Mouse (Mus musculus) gastrocnemius, adult 8-10 months (tissue): ENCODE measurements around the gene Cpne4. TPM values are rescaled to one million over a fixed set of nuclear protein-coding genes. Genes with fewer than 3 reads are reported as not detected.

ENCODE experiments used
- DNase-seq, 2 experiments: peaks; one replicate each; pipeline ENCODE4 v3.0.0; 2022; ENCODE audit warnings: low spot score in 2 of 2
- total RNA-seq, 4 experiments: library from RNA; stranded (reverse); gene quantifications; 2 replicates each; pipeline ENCODE4 v1.2.4; 2022

Cpne4 gene
- total RNA-seq, 4 experiments from 2014 or later, result not detected

DNA sequence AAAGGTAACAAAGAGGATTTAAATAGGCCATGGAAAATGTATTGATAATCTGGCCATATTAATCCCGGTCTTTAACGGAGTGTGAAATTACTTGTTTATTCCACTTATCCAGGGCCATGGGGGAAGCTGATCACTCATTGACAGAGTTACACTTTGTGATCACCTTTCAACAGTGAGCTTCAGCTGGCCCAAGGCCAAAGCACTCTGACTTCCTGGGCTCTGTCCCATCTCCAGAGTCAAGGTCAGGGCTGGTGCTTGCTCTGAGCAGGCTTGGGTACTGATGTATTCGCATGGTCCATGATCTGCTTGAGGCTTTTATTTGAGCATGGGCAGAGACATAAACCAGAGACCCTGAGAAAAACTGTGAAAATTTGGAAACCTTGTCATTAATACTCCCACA, 131.5 kb downstream of the Cpne4 start:
- no peak for DNase-seq

DNA sequence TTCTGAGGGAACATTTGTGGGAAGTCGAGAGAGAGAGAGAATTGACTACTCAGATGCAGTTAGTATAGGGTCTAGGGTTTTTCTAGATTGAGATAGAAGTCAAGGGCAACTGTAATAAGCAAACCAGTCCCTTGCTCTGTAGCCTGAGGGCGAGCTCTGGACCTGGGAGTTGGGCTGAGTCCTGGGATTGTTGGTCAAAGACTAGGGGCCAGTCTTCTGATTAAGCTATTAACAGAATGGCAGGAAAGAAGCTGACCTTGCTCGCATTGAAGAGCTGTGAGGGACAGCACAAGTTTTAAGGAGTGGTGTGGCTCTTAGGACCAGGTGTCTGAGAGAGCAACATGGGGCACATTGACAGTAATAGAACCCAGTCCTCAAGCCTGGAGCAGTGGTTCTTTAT, 140.0 kb downstream of the Cpne4 start:
- DNase-seq, result no peak

DNA sequence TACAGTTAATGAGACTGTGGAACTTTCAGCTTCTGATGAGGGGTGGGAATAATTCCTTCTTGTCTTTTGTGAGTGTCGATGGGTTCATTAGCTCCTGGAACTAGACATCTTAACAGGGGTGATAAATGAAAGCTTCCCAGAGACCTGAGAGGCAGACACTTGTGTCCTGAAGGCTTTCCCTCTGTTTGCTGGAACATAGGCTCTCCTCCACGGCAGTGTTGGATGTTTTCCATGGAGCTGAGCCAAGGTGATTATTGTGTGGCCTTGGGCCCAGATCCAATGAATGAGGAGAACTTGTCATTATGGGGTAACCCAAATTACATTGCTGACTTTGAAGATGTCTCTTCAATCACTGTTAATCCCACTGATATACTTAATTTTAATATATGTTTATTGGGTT, 146.1 kb downstream of the Cpne4 start:
- no peak for DNase-seq

DNA sequence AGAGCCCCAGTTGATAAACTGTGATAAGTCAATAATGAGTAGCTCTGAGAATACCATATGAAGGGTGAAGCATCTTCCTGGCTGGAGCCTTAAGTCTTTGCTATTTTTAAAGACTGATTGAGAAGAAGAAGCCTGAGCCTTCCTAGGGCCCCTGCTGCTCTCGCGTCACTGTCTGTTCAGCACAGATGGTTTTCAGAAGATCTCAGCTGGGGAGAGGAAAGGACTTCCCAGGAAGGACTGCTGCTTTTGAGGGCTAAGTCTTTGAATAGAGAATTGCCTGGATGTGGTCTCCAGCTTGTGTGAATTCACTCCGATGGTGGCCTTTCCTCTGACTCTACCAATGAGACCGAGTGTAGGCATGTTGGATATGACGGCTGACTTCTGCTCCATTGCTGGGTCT, 163.7 kb downstream of the Cpne4 start:
- DNase-seq, result no peak

DNA sequence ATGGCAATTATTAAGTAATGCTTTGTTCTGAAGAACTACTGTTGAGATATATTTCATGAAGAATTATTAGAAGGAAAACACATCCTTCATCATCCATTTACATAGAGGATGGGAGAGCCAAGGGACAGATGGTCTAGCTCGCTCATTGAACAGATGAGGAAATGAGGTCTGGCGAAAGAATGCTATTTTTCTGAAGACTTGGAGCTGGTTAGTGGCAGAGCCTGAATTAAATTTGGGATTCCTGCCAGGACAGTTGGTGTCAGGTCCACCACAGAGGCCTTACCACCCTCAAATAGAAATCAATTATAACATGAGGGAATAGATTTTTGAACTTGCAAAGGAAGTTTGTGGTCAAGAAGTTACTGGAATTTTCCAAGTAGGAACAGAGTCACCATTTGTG, 178.2 kb downstream of the Cpne4 start:
- DNase-seq, result no peak

DNA sequence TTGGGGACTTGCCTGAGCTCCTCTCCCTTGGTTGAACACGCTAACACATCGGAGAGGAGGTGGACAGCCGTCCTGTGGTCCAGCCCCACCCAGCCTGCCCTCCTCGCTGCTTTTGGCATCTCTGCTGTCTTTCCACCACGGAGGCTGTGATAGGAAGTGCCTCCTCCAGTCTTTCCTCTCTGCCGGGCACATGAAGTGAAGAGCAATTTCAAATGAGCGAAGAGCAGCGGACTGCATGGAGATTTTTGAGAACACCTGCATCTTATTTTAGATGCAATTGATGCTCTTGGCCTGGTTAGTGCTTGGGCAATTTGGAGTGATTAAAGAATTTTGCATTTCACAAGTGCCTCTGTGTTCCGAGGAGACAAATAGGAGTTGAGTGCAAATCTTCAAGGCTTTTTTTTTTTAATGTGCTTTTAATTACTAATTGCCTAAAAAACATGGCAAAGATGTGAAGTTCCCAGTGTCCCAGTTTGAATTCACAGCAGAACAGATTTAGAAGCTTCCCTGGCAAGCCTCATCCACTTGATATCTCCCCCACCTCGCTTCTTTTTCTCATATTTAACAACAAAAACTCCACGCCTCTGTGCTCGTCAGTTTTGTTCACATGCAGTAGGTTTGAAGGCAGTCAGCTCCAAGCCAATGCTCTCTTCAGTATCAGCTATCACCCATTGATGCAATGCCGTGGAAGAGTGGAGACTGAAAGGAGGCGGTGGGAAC, 195.7 kb downstream of the Cpne4 start:
- DNase-seq, result no peak

DNA sequence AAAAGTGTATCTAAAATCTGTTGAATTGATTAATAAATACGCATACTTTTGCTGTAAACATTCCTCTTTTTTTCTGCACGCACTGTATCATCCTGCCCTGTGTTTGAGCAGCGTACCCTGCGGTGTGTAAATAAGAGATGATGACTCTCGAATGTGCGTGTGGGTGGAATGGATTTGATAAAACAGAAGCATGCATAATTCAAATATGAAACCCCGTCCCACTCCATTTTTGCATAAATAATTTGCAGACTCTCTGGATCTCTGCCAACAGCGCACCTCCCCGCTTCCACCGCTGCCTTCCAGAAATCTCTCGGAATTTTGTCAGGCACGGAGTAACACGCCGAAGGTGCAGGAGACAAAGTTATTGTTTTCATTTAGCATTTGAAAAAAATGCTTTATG, 208.4 kb downstream of the Cpne4 start:
- no peak for DNase-seq

DNA sequence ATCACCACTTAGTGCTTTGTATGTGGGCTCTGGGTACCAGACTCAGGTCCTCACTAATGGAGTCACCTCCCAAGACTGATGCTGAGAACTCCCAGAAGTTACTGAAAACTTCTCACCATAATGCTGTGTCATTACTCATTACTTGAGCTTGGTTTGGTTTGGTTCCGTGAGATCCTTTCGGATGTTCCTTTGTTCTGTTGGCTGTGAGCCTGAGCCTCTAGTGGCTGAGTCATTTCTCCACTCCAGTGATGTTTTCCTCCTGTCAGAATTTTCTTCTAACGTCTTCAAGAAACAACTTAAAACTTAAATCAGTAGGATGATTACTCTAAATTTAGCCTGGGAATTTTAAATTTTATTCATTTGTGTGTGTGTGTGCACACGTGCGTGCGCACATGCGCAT, 212.9 kb downstream of the Cpne4 start:
- no peak for DNase-seq

DNA sequence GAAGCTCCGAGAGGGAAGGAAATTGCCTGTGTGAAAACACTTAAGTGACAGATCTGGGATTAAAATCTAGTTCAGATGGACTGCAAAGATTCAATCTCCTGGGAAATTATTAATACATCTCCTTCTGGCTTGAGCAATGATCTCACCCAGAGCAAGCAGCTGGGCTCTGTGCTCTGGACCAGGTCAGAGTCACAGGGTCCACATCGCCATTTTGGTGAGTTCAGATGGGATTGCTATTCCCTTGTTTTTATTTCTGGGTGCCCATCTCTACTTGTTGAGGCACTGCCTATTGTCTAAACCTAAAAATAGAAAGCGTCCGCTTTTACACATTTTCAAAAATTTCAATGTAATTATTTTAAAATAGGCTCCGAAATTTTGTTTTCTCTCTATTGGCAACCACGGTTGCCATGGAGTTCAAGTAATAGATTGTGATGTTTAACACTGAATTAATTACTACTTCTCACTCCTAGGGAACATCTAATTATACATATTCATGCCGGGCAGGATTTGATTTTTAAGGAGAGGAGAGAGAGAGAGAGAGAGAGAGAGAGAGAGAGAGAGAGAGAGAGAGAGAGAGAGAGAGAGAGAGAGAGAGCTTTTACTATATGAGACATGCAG, 229.2 kb downstream of the Cpne4 start:
- no peak for DNase-seq

DNA sequence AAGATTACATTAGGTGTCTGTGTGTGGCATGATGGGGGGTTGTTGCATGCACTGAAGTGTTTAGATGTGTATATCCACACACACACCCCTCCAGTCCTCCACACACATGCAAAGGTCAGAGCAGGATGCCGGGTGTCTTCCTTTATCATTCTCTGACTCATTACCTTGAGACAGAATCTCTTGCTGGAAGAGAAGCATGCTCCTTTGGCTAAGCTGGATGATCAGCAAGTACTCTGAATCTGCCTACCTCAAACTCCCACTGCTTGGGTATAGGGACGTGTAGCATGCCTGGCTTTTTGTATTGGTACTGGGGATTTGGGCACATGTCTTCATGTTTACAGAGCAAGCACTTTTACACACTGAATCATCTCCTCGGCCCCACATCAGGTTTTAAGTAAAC, 230.0 kb downstream of the Cpne4 start:
- DNase-seq, result no peak

DNA sequence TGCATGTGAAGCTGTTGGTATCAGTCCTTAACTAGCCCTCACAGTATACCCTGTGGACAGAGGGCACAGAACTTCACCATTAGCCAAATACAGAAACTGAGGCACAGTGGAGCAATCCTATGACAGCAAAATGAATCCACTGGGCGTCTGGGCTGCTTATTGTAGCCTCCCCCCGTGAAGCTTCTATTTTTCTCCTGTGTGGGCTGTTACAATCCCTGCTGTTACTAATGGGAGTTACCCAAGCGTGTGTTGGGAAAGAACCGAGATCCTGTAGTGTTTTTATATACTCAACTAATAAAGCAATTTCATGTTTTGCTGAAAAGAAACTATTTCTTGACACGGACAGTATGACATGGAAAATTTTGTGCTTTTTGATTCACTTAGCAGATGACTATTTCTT, 230.7 kb downstream of the Cpne4 start:
- no peak for DNase-seq

DNA sequence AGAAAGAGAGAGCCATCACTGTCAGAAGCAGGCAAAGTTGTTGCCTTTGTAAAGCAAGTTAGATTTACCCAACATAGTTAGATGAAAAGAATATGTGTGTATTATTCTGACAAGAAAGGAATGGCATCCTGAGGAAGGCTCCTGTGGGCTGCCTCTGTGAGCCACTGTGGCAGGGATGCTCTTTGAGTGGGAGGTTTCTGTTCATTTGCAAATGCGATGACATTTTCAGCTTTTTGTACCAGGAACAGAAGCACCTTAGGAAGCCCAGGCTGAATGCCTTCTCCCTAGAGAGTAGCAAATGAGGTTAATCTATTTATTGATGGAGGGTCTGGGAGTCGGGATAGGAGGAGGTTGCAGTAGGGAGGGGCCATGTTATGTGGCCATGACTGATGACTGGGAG, 249.5 kb downstream of the Cpne4 start:
- no peak for DNase-seq

DNA sequence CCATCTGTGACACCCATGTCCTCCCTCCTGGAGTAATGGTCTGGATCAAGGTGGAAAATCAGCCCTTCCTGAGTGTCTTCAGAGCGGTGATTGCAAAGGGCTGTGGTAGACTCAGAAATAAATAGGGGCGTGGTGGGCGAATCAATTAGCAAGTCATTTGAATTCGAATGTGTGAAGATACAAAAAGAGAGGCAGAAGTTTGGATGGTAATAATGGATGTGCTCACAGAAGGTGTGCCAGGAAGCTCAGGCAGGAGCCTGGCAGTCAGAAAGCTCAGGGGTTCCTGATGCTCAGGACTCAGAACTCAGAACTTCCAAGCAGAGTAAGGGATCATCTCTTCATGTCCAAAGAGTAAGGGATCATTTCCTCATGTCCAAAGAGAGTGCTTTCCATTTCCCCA, 257.7 kb downstream of the Cpne4 start:
- DNase-seq, result no peak

DNA sequence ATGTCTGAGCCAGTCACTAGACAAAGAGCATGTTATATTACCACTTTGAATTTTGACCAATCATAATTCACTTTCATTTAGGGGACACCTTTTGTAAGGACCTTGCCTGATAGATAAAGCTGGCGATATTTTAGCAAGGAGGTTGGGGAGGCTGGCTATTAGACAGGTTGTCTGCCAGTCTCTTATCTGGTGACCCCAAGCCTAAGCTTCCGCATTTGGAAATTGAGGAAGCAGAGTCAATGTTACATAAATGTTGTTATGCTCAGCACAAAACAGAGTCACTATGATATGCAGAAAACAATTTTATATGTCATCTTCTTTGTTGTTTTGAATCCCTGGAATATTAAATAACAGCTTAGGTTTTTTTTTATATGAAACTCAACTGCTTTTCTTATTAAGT, 267.6 kb downstream of the Cpne4 start:
- no peak for DNase-seq

DNA sequence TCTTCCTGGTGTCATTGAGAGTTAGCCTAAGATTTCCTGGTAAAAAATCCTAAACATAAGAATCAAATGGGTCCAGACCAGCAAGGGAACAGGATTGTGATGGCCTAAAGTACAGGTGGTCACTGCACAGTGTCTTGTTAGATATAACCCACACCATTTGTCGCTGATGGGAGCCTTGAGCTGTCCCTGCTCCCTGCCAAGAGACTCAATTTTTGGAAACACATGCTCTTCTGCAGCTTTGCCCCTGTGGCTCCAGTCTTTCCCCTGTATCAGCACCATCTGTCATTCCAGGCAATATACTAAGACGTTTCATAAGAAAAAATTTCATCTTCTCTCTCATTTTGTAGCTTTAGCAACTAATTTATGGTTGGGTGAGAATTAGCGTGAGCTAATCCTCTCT, 281.6 kb downstream of the Cpne4 start:
- no peak for DNase-seq

DNA sequence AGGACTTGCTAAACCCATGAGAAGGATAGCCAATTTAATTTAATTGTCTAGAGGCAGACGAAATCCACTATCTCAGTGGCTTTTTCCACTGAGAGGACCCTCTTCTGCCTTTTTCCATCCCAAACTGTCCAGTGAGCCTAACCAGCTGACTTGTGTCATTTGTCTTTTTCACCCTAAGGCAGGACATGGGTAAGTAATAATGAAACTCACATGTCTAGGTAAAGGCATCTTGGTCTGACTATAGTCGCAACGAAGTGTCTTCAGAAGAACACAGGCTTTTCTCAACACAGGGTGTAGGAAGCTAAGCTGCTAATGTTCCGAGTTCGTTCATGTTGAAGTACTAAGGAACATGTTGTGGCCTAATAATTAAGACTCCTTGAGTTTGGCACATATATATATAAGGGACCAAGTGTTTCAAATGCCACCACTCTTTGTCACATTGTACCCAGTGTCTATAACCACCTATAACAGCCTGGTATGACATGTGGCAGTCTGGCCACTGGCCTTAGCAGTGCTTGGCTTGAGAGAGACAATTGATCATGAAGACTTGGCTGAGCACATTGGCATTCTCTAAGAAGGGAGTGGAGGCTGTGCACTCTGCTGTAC, 286.0 kb downstream of the Cpne4 start:
- DNase-seq, result no peak

DNA sequence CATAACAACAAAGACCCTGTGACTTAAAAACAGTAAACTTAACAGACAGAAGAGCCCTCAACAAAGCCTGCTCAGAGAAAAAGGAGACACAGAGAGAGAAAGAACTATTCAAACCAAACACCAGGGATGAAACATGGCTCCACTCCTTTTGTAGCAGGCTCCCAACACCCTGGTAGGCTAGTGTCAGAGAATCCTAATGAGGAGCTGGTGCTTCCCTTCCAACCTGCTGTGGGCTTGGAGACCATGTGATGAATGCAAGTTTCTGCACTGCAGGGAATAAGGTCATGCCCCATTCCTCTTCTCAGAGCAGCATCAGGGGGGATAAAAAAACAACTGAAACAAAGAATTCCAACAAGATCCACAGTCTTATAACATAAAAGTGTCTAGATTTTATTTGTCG, 290.8 kb downstream of the Cpne4 start:
- no peak for DNase-seq

DNA sequence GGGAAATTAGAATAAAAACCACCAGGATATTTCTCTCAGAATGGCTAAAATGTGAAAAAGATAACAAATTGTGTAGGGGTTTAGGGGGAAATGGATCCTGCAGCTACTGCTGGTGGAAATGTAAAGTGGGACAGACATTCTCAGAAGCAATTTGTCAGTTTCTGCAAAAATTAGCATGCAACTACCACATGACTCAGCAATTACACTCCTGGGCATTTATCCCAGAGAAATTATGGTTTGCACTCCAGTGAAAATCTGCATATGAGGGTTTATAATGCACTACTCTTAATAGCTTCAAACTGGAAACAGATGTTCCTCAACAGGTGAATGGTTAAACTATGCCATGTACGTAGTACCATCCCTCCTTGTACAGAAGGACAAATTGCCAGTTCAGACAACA, 294.2 kb downstream of the Cpne4 start:
- DNase-seq, result no peak

DNA sequence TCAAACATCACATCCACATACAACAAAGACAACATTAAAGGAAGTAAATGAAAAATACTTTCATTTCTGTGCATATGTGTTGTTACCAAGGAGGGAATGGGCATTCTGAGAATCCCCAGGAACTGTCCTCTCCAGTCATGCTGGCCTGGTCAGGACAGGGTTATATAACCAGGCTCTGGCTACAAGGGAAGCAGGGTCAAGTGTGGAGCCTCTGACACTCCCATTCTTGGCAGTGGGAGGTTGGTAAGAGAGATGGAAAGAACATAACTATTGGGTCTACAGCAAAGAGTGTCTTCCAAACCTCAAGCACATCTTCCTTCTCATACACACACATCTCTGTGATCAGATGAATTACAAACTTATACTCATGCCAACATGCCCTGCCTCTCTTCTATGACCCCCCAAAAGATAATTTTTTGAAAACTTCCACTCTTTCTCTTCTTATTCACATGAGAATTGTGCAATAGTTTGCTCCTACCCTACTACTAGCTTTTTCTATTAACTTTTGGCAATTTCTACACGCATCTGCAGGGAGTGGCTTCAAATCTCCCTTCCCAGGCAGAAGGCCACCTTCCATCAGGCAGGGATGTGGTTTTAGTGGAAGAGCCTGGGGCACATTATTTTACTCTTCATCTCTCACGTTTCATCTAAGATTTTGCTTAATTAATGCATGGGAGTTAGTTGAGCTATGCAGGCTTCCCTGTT, 298.3 kb downstream of the Cpne4 start:
- peak; percentile 5 to 22 for DNase-seq

DNA sequence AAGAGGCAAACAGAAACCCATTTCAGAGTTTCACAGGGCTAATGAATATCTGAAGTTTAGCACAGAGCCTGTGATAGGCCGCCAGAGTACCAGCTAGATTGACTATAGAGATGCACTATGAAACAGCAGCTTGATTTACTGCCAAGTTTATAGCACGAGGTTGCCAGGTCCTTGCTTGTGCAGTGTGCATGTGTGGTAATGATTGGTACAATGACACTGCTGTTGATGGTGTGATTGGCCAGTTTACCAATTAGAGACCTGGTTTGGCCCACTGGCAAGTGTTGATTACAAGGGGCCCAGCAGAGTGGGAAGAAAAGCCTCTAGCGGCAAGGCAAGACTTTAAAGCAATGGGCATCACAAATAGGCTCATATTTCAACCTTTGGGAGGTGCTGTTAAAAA, 306.6 kb downstream of the Cpne4 start:
- DNase-seq, result no peak

DNA sequence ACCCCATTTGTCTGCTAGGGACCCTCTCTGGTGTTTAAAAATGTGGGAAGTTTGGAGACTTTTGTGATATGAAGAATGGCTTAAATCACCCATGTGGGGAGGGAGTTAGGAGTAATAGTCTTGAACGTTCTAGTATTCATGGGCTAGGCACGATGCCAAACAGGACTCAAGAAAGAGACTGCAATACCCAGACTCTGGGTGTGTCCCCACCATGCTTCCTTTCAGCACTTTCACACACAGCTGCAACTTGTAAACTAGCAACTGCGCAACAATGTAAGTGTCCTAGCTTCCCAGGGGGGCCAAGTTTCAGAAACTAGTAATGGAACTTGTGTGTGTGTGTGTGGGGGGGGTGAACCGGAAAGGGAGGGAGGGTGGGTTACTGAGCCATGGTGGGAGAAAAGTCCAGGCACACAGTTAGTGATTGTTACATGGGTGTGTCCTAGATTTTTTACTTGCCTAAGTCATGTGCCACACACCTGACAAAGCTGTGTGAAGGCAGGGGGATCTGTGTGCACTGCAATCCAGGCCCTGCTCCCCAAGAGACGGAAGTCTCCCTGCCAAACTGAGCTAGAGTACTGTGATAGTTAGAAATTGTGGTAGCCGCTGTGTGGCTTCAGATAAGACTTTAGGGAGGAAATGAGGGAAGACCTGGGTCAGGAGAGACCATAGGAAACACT, 307.3 kb downstream of the Cpne4 start:
- DNase-seq, result peak; percentile 28 to 32

DNA sequence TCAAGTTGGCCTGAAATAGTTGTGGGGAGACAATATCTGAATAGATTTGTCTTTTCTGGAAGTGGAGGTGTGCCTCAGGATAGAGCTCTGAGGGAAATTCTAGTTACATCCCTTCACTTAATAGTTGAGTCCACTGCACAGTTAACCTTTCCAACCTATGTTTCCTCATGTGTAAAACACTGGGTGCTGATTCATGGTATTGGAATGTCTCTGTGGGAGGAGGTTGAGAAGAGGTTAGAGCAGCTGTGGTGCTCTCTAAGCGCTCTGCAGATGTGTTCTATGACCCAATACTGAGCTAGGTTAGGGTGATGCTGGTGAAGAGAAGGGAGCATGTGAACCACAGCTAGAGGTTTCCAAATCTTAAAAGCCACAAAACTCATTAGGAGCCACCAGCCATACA, 318.7 kb downstream of the Cpne4 start:
- no peak for DNase-seq
